Mouse (Mus musculus) lung, embryonic 14.5 days (tissue): Measurements from ENCODE around the gene Btbd2. TPM values are rescaled to one million over a fixed set of nuclear protein-coding genes. Genes with fewer than 3 reads are reported as not detected.
"Not testable (repeated sequence)": the region's sequence is repeated elsewhere in the genome, so short reads cannot be mapped to it uniquely, and the experiment has no call there.

Experiments used
- ATAC-seq: fragments of 200-750 bp; cut with Nextera tagmentation; 2 replicates; pipeline ENCODE4 v1.8.0; 2017; ENCODE audit warnings: mild to moderate bottlenecking, moderate TSS enrichment, moderate library complexity; ENCODE audit not compliant: insufficient read depth
- DNase-seq: peaks from one replicate; pipeline ENCODE4 v3.0.0-alpha.2; 2015
- H3K27ac ChIP-seq: fragments of 300-500 bp; sonication (generic); 2 replicates; pipeline ENCODE4 v1.5.1; 2014; ENCODE audit warnings: low read depth, mild to moderate bottlenecking, moderate library complexity
- H3K27me3 ChIP-seq: fragments of 300-500 bp; sonication (generic); 2 replicates; pipeline ENCODE4 v1.6.1; 2014; ENCODE audit warnings: low read length, control low read depth; ENCODE audit not compliant: insufficient read depth
- H3K36me3 ChIP-seq: fragments of 300-500 bp; sonication (generic); 2 replicates; pipeline ENCODE4 v1.6.1; 2014; ENCODE audit warnings: control low read depth; ENCODE audit not compliant: insufficient read depth
- H3K4me1 ChIP-seq: fragments of 300-500 bp; sonication (generic); 2 replicates; pipeline ENCODE4 v1.6.1; 2014; ENCODE audit warnings: antibody characterized with exemption, control low read depth; ENCODE audit not compliant: insufficient read depth
- H3K4me2 ChIP-seq: fragments of 300-500 bp; sonication (generic); 2 replicates; pipeline ENCODE4 v1.6.1; 2014; ENCODE audit warnings: mild to moderate bottlenecking
- H3K4me3 ChIP-seq: fragments of 300-500 bp; sonication (generic); 2 replicates; pipeline ENCODE4 v1.5.1; 2014; ENCODE audit warnings: low read depth, low read length
- H3K9ac ChIP-seq: fragments of 300-500 bp; sonication (generic); 2 replicates; pipeline ENCODE4 v1.6.1; 2014
- H3K9me3 ChIP-seq: fragments of 300-500 bp; sonication (generic); 2 replicates; pipeline ENCODE4 v1.6.1; 2016; ENCODE audit warnings: low read depth, low read length, control low read depth
- CTCF ChIP-seq: IDR thresholded peaks from 2 replicates; pipeline ENCODE4 v1.5.1; 2016; ENCODE audit warnings: antibody characterized with exemption, low read depth
- WGBS: fragments of 180-500 bp; shearing (Covaris S2); extraction: QIAGEN DNeasy Blood & Tissue Kit; methylation state at CpG from one replicate; pipeline ENCODE4 v1.1.7; 2014; 5-methylcytosine and 5-hydroxymethylcytosine counted together
- polyA plus RNA-seq: library from polyadenylated mRNA; unstranded; fragments of >200 nt; fragmentation: Nextera tagmentation; extraction: Ambion mirVana; gene quantifications from 2 replicates; pipeline ENCODE4 v1.2.1, GENCODE M21; 2014

Gene Btbd2
- polyA plus RNA-seq, 1 experiment from 2014 or later, result 101 TPM

- peaks cover 56% of the 10 kb centered on the region for H3K36me3 ChIP-seq
- 92% methylated on average over 34 of the region's 34 CpGs for WGBS
Observed at GRCm38 (mm10) chr10:80606737-80607350, 50.0 kb downstream of the Btbd2 start.

GRCm38 (mm10) chr10:80606306-80606705 is 50.6 kb downstream of the Btbd2 start:
- ATAC-seq, result no peak
- no peaks in the 10 kb centered on the region for H3K9me3 ChIP-seq
- peaks cover 52% of the 10 kb centered on the region for H3K36me3 ChIP-seq
- no peak for TF ChIP-seq CTCF
- no peak overlapping the region for H3K4me2 ChIP-seq
- H3K27me3 ChIP-seq, result no peaks in the 10 kb centered on the region
- no peak overlapping the region for H3K27ac ChIP-seq
- peaks cover 10% of the 10 kb centered on the region for H3K4me1 ChIP-seq
- no peak overlapping the region for H3K4me3 ChIP-seq
- H3K9ac ChIP-seq, result no peak overlapping the region
- no peak for DNase-seq
- 82% methylated on average over 23 of the region's 23 CpGs for WGBS

More at GRCm38 (mm10) chr10:80606737-80607350, 50.0 kb downstream of the Btbd2 start:
- DNase-seq, result no peak
- H3K4me1 ChIP-seq, result peaks cover 10% of the 10 kb centered on the region
- H3K4me3 ChIP-seq, result no peak overlapping the region
- no peaks in the 10 kb centered on the region for H3K27me3 ChIP-seq
- H3K4me2 ChIP-seq, result no peak overlapping the region
- no peak overlapping the region for H3K27ac ChIP-seq
- H3K9ac ChIP-seq, result no peak overlapping the region
- ATAC-seq, result no peak
- no peak for TF ChIP-seq CTCF
- no peaks in the 10 kb centered on the region for H3K9me3 ChIP-seq

DNA sequence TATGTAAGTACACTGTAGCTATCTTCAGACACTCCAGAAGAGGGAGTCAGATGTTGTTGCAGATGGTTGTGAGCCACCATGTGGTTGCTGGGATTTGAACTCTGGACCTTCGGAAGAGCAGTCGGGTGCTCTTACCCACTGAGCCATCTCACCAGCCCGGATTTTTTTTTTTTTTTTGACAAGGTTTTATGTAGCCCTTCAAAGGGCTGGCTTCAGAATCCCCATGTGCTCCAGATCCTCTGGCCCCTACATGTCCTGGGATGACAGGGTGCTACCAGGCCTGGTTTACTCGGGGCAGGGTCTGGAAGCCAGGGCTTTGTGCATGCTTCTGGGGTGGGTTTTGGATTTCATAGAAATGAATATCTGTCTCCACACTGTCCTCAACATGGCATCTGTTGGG is 51.1 kb downstream of the Btbd2 start, which contains the start of gene Gm49322:
Gene Gm49322, plus strand, starts transcription at position 301 of the 400 bp plus-strand sequence.
- not testable (repeated sequence) for H3K27ac ChIP-seq, H3K4me3 ChIP-seq, ATAC-seq, H3K27me3 ChIP-seq, H3K9me3 ChIP-seq, H3K9ac ChIP-seq, H3K4me2 ChIP-seq, DNase-seq
- Histone ChIP-seq H3K4me1 (peaks cover 10% of the 10 kb centered on the region), H3K36me3 (peaks cover 47% of the 10 kb centered on the region)
- WGBS, result 73% methylated on average over 4 of the region's 4 CpGs

GRCm38 (mm10) chr10:80604988-80605387 is 51.9 kb downstream of the Btbd2 start:
- Histone ChIP-seq H3K9me3 (no peaks in the 10 kb centered on the region), H3K4me2 (no peak overlapping the region), H3K4me3 (no peak overlapping the region), H3K4me1 (peaks cover 10% of the 10 kb centered on the region), H3K27ac (no peak overlapping the region), H3K27me3 (no peaks in the 10 kb centered on the region), H3K9ac (no peak overlapping the region), H3K36me3 (peaks cover 40% of the 10 kb centered on the region)
- WGBS, result 90% methylated on average over 2 of the region's 2 CpGs
- DNase-seq (no peak), ATAC-seq (no peak)
- no peak for TF ChIP-seq CTCF

DNA sequence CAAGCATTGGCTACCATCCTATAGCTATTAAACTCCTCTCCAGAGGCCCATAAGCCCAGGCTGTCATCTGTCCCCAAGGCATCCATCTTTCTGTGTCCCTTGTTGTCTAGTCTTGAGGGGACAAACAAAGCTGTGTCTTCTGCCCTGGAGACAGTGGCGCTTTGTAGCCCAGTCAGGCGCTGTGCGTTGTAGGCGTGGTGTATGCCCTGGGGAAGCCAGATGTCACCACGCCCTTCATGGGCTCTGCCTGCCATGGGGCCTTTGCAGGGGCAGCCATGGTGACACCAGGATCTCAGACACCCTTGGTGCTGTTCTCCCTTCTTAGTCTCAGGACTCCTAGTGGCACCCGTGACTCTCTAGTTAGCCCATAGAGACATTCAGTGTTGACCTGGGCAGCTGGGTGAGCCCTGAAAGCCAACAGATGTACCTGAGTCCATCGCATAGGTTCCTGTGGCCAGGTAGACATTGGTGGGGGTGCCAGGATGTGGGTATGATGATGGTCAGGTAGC is 52.8 kb downstream of the Btbd2 start:
- ATAC-seq (no peak), DNase-seq (no peak)
- Histone ChIP-seq H3K36me3 (peaks cover 32% of the 10 kb centered on the region), H3K4me3 (peak overlapping the region; percentile 68), H3K27me3 (no peaks in the 10 kb centered on the region), H3K9me3 (no peaks in the 10 kb centered on the region), H3K4me2 (peak overlapping the region; percentile 85), H3K4me1 (peaks cover 10% of the 10 kb centered on the region), H3K9ac (peak overlapping the region; percentile 62), H3K27ac (0 out of 2 replicates have a peak overlapping the region, but pooled peaks have one; percentile 74)
- TF ChIP-seq CTCF, result no peak
- WGBS, result 88% methylated on average over 7 of the region's 7 CpGs

DNA sequence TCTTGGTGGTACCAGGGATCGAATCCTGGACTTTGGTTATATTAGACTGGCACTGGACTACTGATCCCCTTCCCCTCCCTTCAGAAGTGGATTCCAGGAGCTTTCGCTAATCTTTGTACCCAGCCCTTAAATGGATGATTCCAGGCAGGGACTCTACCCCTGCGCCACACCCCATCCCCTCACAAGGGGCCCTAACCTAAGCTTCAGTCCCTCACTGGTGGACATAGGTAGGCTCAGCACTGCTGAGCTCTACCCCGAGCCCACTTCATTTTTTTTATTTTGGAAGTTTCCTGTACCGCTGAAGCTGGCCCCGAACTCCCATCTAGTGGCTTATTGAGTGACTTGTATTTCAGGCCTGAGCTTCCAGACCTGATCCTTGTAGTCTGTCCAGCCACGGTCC is 53.5 kb downstream of the Btbd2 start:
- Histone ChIP-seq H3K36me3 (peaks cover 25% of the 10 kb centered on the region), H3K4me1 (peaks cover 10% of the 10 kb centered on the region), H3K9me3 (no peaks in the 10 kb centered on the region), H3K4me3 (peak overlapping the region; percentile 68), H3K27ac (peak overlapping the region; percentile 74), H3K9ac (peak overlapping the region; percentile 62), H3K4me2 (peak overlapping the region; percentile 85), H3K27me3 (no peaks in the 10 kb centered on the region)
- no peak for ATAC-seq
- 21% methylated on average over 7 of the region's 7 CpGs for WGBS
- no peak for DNase-seq
- TF ChIP-seq CTCF, result no peak

DNA sequence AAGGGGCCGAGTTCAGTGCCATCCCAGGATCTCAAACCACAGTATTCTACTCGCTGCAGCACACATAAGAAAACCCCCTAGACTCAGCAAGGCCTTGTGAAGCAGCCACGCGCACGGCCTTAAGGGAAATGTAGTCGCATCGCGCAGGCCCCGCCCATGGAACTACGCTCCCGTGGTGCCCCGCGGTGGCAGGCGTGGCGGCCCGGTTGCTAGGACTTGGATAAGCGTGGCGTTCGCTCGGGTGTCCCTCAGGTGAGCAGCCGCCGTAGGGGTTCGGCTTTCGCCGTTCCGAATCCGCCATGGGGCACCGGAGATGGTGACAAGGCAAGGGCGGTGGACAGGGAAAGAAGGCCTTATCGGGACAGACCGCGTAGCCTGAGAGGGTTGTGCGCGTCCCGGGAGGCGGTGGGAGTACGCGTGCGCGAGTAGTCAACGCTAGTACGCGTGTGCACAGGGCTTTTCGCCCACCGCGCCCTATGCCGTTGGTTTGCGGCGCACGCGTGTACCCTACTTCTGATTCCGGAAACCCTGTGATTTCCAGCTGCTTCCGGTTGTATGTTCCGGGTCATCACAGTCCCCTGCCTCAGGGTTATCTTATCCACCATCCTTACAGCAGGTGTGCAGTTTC is 54.1 kb downstream of the Btbd2 start, which contains the start of the genes Scamp4 and Adat3:
Gene Scamp4, plus strand, starts transcription at position 175 of the 628 bp plus-strand sequence.
Gene Adat3, plus strand, starts transcription at position 183 of the 628 bp plus-strand sequence.
- ATAC-seq (peak; percentile 95), DNase-seq (peak; percentile 98)
- H3K27ac ChIP-seq, result peak within 1 kb of the TSS; percentile 74
- peaks cover 20% of the 10 kb centered on the region for H3K36me3 ChIP-seq
- H3K27me3 ChIP-seq, result no peaks in the 10 kb centered on the region
- peak within 1 kb of the TSS; percentile 62 for H3K9ac ChIP-seq
- TF ChIP-seq CTCF, result no peak
- WGBS, result under 1% methylated on average over 50 of the region's 54 CpGs
- H3K4me3 ChIP-seq, result peak within 1 kb of the TSS; percentile 68
- H3K9me3 ChIP-seq, result no peaks in the 10 kb centered on the region
- peak within 1 kb of the TSS; percentile 85 for H3K4me2 ChIP-seq
- peaks cover 10% of the 10 kb centered on the region for H3K4me1 ChIP-seq
